Mouse (Mus musculus) kidney, adult 11 months (tissue): ENCODE data around the gene Fam133b.
"Not testable (repeated sequence)": the region's sequence is repeated elsewhere in the genome, so short reads cannot be mapped to it uniquely, and the experiment has no call there.

Experiments
- DNase-seq: peaks from one replicate; pipeline ENCODE4 v3.0.0; 2022

Gene Fam133b

DNA sequence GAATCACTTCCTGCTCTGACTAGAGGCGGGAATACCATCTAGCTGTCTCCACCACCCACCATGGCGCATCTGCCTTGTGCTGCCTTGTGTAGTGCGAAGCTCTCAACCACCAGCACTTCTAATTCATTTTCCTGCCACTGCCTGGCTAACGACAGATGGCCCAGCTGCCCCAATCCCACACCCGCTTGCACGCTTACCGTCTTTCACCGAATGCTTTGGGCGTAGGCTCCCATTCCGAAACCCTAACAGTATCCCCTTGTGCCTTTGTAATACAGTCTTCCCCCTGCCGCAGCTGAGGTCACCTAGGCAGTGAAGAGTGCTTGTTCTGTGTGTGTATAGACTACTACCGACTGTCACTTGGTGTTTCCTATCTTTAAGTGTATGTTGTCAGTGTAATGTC is 21.9 kb upstream of the Fam133b start:
- no peak for DNase-seq

- peak; percentile 19 for DNase-seq
Observed at GRCm38 (mm10) chr5:3522826-3523225, 20.8 kb upstream of the Fam133b start.

DNA sequence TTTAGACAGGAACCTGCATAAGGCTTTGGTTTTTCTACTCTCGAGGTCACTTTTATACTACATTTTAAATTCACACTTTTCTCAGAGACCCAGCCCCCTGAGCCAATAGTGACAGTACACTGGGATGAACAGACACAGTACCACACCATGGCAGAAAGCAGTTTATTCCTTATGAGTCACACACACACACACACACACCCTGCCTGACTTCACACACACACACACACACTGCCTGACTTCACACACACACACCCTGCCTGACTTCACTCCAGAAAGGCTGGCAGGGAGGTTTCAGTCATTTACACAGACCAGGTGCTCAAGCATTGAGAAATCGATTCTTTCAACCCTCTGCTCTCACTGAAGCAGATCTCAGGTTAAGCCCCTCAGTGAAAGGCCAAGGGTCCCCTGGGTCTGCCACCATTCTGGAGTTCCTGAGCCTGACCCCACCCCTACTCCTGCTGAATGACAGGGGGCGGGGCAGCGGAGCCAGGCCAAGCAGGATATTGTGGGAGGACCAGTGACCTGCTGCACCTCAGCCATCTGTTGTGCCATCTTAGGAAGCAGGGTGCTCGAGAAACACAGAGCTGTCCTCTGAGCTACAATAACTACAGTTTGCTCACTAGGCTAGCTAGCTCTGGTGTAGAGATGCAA is 16.5 kb upstream of the Fam133b start:
- no peak for DNase-seq

DNA sequence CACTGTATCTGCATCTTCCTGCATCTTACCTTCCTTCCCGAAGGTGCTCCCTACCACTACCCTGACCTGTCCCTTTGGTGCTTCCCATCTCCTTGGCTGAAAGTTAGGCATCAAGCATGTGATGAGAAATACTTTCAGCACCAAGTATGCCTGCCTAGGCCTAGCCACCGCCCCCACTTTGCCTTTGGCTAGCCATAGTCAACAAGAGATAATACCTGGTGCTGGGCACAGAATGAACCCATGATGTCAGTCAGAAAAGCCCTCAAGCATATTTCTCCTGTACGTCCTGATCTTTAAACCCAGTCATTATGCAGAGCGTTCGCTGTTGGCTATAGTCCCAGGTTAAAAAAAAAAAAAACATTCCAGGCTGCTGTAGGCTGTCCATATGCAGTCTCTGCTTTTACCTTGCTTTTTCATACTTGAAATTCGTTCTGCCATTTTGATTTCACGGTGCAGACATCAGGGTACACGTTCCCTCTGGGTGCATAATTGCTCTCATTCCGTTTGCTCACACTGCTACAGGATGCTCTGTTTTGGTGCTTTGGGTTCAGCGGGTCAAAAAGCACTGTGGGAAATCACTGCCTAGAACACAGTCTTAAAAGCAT is 13.9 kb upstream of the Fam133b start:
- DNase-seq = no peak

- not testable (repeated sequence) for DNase-seq
Observed at GRCm38 (mm10) chr5:3532048-3532447, 11.6 kb upstream of the Fam133b start.

DNA sequence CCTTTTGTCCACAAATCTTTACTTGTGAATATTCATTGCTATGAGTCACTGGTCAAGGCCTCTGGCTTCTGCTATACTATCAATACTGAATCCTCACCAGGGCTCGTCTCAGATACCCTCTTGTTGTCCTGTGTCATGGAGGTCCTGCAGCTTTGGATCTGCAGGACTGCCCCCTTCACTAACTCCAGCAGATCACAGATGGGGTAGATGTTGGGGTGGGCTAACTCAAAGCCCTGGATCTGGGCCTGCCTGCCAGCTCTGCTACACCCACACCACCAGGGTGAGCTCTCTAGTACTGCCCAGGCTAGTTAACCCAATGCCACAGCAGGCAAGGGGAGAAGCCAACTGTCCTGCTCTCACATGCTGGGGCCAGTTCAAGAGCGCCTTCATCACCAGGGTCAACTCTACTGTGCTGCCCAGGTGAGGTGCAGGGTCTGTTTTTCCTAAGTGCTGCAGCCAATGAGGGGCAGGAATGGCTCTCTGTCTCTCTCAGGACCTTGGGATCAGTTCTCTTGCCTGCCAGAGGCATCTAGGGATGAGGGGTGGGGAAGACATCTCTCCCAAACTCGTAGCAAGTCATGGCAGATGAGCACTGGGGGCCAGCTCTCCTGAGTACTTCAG is 6.9 kb upstream of the Fam133b start:
- no peak for DNase-seq

DNA sequence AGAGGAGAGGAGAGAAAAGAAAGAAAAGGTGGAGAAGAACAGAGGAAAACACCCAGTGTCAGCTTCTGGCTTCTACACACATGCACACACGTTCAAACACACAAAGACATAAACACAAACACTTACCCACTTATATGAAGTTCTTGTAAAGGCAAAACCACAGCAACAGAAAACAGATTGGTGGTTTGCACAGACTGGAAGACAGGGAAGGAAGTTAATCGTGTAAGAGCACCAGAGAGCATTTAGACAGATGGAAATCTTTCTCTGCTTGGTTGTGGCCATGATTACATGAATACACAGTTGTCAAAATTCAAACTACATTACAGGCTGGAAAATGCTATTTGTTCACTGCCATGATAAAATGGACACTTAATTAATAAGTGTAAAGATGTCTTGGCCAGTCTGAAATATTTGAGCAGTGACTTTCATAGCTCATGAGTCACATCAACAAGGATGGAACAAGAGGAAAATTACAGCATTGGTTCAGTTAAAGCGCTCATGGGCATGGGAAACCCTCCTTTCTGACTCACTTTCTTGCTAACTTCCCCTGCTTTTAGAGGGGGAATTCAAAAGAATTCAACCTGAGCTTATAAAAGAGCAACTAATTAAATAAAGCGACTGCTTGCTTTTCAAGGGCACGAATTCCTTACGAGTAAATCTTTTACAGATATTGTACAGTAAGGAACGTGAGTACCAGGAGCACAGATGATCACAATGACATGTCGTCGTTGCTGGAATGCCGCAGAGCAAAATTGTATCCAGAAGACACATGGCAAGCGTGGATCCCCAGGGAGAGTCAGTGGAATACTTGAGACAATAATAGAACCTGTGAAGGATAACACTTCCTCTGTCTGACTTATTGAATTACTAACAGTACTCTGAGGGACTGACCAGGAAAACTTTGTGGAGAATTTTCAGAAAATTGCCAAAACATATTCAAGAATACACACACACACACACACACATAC is 4.8 kb upstream of the Fam133b start:
- DNase-seq = no peak

DNA sequence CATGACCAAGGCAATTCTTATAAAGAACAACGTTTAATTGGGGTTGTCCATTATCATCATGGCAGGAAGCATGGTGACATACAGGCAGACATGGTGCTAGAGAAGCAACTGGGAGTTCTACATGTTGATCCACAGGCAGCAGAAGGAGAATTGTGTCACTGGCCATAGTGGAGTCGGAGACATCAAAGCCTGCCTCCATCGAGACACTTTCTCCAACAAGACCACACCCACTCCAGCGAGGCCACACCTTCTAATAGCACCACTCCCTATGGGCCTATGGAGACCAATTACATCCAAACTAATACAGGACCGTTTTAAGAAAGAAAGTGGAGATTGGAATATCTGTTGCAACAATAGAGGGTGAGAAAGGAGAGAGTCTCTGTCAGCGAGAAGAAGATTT is 1.8 kb upstream of the Fam133b start:
- no peak for DNase-seq

GRCm38 (mm10) chr5:3544480-3544769 is 792 bp downstream of the Fam133b start:
- no peak for DNase-seq

DNA sequence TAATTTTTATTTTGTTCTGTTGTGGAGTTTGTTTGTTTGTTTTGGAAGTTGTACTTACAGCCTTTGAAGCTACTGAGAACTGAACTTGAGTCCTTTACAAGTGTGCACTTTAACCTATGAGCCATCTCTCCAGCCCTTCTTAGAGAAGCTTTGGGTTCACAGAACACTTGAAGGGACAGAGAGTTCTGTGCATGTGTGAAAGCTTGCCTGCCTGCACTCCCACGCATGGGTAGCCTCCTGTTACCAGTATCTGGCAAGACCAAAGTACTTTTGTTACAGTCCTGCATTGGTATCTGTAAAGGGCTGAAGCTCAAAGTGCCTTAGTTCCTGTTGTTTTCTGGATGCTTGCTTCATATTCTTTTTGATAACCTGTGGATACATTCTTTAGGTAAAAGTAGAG is 2.6 kb downstream of the Fam133b start:
- DNase-seq = peak; percentile 80

- DNase-seq = no peak
Observed at GRCm38 (mm10) chr5:3551481-3551880, 7.8 kb downstream of the Fam133b start.

- no peak for DNase-seq
Observed at GRCm38 (mm10) chr5:3554198-3554597, 10.6 kb downstream of the Fam133b start.

DNA sequence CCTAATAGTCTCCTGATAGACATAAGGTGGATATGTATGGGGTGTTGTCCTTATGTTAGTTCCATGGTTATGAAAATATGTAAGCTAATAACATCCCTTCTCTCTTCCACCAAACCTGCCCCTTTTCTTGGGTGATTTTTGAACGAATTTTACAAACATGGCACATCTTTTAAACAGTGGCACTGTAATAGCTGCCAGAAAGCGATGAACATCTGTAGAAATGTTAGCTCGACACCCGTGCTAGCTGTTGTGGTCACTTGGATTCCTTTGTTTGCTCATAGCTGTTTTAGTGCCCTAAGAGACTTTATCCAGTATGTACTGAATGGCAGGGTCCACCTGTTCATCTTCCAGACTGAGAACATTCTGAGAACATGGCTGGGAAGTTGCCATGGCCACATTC is 27.6 kb downstream of the Fam133b start, which contains the start of gene 1700109H08Rik:
TSS of gene 1700109H08Rik (plus strand) at position 301 of the 400 bp plus-strand sequence.
- no peak for DNase-seq

GRCm38 (mm10) chr5:3574825-3575224 is 31.2 kb downstream of the Fam133b start:
- DNase-seq = no peak

GRCm38 (mm10) chr5:3577939-3578338 is 34.3 kb downstream of the Fam133b start:
- DNase-seq = no peak

- DNase-seq = no peak
Observed at GRCm38 (mm10) chr5:3579066-3579465, 35.4 kb downstream of the Fam133b start.

DNA sequence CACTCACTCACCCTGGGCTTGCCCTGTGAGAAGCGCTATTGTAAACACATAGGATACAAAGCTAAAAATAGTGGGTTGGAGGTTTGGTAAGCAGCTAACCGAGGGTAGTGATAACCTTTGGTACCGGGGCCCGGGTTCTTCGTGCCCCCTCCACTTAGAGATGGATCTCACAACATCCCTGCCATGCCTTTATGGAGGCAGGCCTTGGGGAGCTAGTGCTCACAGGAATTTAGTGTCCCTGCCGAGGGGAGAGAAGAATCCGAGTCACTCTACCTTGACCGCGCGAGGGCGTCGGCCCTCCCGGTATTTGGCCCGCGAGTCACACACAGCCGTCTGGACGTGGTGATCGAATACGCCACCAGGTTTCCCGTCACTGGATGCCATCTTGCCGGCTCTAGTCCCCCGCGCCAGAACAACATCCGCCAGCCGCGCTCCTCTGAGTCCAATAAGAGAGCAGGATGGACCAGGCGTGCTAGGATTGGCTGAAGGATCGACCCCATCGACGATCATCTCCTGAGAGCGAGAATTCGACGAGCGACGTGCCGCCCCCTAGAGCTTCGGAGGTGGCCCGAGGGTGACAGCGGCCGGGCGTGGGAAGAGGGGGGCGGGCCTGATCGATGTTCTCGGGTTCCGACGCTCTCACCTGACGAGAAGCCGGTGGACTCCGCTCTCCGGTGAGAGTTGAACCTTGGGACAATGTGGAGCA is 52.2 kb downstream of the Fam133b start, which contains the start of gene Pex1:
TSS of gene Pex1 (plus strand) at position 374 of the 706 bp plus-strand sequence.
- peak; percentile 97 for DNase-seq

GRCm38 (mm10) chr5:3596399-3596766 is 52.8 kb downstream of the Fam133b start, which contains the start of gene Rbm48:
Gene Rbm48, minus strand, starts transcription at chr5:3596585.
- peak; percentile 87 for DNase-seq

DNA sequence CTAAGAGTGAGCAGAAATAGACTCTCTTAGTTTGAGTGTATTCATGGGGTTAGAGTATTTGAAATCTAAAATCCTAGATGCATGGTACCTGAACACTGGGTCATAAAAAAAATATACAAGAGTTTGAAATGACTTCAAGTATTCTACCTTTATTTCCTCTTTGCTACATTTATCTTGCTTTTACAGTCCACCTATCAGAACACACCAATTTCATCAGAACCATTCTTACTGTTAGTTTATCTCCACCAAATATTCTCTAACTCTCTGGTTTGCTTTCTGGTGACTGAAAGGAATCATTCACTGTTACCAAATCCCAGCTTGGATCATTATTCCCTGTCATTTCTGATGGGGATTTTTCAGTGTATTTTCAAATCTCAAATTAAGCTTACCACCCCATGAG is 53.5 kb downstream of the Fam133b start:
- DNase-seq = no peak

DNA sequence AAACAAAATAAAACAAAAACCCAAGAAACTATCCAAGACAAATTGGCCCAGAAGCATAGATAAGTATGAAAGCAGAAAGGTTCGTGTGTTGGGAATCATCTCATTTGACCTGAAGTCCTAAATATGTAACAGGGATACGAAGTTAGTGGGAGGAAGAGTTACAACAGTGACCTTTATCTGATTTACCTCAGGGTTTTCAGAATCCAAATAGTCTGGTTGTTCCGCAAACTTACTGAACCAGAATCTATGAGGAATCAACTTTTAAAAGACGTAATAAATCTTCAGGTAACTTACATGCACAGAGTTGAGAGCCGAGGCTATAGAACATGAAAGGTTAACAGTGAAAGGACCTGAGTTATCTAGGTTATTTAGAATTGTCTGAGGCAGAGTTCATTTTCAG is 55.1 kb downstream of the Fam133b start:
- DNase-seq = no peak

GRCm38 (mm10) chr5:3600298-3600697 is 56.7 kb downstream of the Fam133b start:
- DNase-seq = no peak

GRCm38 (mm10) chr5:3600790-3601189 is 57.2 kb downstream of the Fam133b start:
- DNase-seq = no peak

GRCm38 (mm10) chr5:3607114-3607513 is 63.5 kb downstream of the Fam133b start:
- DNase-seq = no peak
